Mouse (Mus musculus) layer of hippocampus, postnatal 10 days (tissue): ENCODE data around the gene Ccdc110. TPM values are rescaled to one million over a fixed set of nuclear protein-coding genes. Genes with fewer than 3 reads are reported as not detected.

Source experiments
- DNase-seq, 2 experiments: peaks; one replicate each; pipeline ENCODE4 v3.0.0; 2021; ENCODE audit warnings: low spot score in 2 of 2
- long read RNA-seq: library from polyadenylated mRNA; stranded (forward); transcript quantifications from one replicate; pipeline ENCODE4 v2.0.0, GENCODE M21; 2023
- total RNA-seq, 2 experiments: library from RNA; stranded (reverse); gene quantifications; 2 replicates each; pipeline ENCODE4 v1.2.3; 2021

Ccdc110 gene
- 1 to 10 TPM; 1.4 to 1.8 TPM for total RNA-seq
- long read RNA-seq, partial matches to known transcripts: 1 of 2 reads
- long read RNA-seq, other reads (novel, unspliced or antisense): 0 of 2 reads

DNA sequence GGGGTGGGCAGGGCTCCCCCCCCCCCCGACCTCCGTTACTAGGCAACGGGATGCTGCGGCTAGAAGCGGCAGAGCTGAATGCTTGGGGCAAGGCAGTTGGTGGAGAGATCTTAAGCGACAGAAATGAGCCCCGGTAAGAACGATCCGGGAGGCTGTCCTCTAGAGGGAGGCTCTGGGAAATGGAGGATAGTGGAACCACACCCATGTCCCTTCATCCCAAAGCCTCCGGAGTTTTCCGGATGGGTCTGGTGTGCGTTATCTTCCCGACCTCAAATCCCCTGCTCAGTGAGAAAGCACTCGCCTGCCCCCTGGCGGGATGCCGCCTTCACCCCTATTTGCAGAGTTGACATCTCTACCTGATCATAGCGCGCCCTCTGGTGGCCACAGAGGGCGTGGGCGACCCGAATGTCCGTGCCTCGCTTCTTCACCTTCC is at the start of gene Ccdc110:
Gene Ccdc110 (plus strand): TSS at position 38 of the 433 bp plus-strand sequence.
- DNase-seq: peak; percentile 99

- DNase-seq: peak in 1 of 2 experiments; percentile 25
These were observed 49.2 kb upstream of the Ccdc110 start, which contains the start of gene Pdlim3 for GRCm38 (mm10) chr8:45885202-45885685. Gene Pdlim3, plus strand, starts transcription at chr8:45885461.

DNA sequence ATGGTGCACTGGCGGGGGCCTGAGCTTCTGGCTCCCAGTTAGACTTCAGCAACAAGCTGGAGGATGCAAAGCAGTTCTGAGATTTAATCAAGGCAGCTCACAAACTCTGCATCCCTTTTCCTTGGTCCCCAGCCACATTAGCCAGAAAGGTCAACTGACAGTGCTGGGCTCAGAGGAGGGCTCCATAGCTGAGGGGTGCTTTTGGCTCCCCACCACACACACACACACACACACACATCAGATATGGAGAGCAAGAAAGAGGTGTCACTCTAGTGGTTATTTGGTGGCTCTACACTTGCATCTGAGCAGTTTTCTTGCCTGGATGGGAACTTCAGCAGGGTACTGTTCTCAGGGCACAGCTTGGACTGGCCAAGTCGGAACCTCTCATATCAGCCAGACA is 48.6 kb upstream of the Ccdc110 start:
- DNase-seq: no peak

GRCm38 (mm10) chr8:45889737-45890136 is 44.7 kb upstream of the Ccdc110 start:
- DNase-seq: no peak

- no peak for DNase-seq
These were observed 37.8 kb upstream of the Ccdc110 start for GRCm38 (mm10) chr8:45896590-45896989.

GRCm38 (mm10) chr8:45899783-45900182 is 34.6 kb upstream of the Ccdc110 start:
- no peak for DNase-seq

DNA sequence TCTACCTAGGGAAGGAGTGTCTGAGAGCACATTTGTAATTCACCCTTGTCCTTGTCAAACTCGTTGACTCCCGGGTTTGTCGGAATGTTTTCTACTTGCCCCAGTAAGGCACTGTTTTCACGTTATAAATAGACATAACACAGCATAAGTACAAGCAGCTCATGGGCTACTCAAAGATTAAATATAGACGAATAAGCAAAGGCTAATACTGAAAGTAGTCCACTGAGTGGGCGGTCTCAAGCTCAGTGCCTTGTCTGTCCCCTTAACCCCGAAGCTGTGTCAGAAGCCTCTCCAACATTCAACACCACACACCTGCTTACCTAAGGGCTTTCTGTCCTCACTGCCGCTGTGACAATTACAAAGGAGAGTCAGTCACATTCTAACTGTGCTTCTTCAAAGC is 32.8 kb upstream of the Ccdc110 start:
- no peak for DNase-seq

GRCm38 (mm10) chr8:45903659-45904058 is 30.8 kb upstream of the Ccdc110 start:
- no peak for DNase-seq

DNA sequence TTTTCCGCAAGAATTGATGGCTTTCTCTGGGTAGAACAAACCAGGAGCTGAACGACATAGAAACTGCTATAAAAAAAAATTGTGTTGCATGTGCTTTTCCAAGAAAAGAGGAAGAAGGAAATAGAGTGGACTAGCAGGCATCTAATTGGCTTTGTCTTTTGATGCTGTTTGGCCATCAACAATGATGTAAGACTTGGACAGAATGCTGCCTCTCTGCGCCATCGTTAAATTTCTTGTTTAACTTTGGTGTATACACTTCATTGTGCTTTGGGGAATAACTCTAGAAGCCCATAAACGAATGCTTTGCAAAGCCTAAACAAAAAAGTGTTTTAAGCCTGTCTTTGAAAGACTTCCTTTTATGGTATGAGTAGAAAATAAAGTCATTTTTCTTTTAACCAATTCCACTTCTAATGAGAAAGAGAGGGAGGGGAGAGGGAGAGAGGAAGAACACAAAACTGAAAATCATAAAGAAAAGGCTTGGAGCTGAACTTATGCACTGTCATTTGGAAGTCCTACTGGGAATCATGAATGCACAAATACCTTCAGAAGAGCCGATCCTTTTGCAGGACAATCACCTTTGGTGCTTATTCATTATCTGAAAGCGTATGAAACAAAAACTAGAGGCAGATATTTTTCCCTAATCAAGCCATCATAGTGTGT is 28.7 kb upstream of the Ccdc110 start:
- no peak for DNase-seq

DNA sequence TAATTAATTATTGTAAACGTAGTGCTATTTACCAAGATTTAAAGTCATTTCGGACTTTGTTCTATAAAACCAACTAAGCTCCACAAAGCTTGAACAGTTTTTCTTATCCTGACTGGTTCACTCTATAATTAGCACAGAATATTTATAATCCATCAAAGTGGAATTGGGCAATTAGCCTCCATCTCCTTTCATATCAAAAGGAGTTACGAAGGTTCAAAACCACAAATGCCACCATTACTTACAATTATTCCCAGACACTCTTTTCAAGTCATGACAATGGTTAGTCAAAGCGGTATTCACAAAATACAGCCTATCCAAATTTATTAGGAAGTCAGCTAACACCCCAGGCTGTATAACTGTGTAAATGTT is 28.2 kb upstream of the Ccdc110 start:
- no peak for DNase-seq

GRCm38 (mm10) chr8:45913707-45914106 is 20.7 kb upstream of the Ccdc110 start:
- no peak for DNase-seq

GRCm38 (mm10) chr8:45916496-45916895 is 17.9 kb upstream of the Ccdc110 start:
- no peak for DNase-seq

DNA sequence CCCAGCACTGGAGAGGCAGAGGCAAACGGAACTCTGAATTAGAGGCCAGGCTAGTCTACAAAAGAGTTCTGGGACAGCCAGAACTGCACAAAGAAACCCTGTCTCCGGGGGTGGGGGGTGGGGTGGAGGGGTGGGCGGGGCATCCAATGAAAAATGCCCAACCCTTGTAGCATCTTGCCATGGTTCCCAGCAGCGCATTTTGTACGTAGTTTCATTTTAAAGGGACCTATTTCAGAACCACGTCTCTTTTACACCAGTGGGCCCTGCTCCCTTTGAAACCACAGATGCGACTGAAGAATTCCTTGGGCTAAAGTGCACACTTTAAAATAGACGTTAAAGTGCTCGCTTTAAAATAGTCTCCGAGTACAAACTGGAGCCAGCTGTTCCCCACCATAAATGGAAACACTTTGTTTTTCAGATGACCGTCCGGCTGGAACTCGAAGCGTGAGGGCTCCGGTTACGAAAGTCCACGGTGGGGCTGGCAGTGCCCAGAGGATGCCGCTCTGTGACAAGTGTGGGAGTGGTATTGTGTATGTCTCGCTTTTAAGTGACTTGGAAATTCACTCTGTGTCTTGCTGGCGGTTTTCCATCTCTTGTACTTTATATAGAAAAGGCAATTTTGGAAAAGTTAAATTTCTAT is 17.3 kb upstream of the Ccdc110 start:
- no peak for DNase-seq

- no peak for DNase-seq
These were observed 15.5 kb upstream of the Ccdc110 start for GRCm38 (mm10) chr8:45918891-45919290.

DNA sequence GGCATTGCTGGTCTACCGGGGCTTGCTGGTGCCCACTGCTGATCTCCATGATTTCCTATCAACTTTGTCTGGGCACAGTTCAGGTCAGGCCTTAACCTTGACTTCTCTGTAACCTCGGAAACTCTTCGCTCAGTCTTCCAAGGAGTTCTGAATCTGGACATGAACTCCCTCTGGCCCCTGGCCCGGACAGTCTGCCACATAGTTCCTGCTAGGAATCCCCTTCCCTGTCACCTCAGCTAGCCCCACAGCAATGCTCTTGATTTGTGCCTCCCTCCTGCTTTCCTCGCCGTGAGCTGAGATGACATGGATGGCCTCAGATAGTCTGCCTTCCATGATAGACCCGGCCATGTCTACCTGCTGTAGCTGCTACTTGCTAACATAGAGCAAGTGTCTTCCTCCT is 14.0 kb upstream of the Ccdc110 start:
- DNase-seq: no peak

DNA sequence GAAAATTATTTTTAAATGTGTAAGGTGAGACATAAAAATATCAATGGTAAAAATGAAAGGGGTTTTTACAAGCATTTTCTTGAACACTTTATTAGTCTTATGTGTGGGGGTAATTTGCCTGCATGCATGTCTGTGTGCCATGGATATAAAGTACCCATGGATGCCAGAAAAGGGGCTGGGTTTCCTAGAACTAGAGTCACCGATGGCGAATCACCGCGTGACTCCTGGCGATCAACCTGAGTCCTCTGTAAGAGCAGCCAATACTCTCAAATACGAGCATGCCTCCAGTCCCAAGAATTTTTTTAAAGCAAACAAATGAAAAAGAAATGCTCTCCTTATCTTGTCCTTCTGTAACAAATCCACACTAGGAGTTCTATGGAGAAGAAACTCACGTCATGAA is 12.3 kb upstream of the Ccdc110 start:
- DNase-seq: no peak

DNA sequence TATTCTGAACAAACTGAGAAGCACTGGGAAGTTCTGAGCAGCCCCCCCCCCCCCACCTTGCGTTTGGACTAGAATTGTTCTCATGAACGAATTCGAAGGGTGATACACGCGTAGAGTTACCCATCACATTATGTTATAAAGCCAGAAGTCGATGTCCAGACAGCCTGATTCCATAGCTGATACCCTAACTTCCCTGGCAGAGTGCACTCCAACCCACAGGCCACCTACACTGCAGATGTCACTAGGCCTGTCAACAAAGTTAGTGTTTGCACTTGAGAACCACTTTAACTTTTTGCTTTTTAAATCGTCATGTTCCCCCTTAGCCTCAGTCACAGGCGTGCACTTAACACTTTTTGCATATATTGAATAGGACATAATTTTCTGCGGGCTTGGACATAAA is 2.6 kb downstream of the Ccdc110 start:
- DNase-seq: no peak

GRCm38 (mm10) chr8:45946283-45946682 is 11.9 kb downstream of the Ccdc110 start:
- DNase-seq: no peak

DNA sequence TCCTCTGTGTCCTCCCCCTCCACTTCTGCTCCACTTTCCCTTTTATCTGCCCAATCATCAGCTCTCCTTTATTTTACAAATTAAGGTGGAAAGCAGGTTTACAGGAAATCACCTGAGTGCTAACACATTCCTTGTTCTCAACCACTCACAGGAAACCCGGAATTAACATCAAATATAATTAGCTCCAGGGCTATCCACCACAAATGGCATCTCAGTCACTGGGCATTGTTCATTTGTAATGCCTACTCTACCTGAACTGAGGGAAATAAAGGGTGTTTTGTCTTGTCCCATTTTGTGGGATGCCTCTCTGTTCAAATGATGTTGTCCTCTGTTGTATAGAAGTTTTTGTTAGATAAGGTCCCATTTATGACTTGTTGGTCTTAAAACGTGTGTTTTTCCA is 16.2 kb downstream of the Ccdc110 start:
- DNase-seq: no peak

DNA sequence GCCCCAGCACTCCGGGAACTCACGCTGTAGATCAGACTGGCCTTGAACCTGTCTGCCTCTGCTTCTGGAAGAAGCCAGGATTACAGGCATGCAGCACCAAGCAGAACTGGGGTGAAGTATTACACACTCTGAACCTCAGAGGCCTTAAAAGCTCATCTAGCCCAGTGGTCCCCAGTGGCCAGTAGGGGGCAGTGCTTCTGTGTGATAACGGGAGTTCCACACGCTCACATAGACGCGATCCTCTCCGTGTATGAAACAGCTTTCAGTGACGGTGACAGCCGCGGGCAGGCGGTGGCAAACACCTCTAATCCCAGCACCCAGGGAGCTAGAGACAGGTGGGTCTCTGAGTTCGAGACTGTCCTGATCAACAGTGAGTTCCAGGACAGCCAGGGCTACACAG is 36.5 kb downstream of the Ccdc110 start:
- no peak for DNase-seq

- DNase-seq: no peak
These were observed 39.6 kb downstream of the Ccdc110 start for GRCm38 (mm10) chr8:45973988-45974505.

DNA sequence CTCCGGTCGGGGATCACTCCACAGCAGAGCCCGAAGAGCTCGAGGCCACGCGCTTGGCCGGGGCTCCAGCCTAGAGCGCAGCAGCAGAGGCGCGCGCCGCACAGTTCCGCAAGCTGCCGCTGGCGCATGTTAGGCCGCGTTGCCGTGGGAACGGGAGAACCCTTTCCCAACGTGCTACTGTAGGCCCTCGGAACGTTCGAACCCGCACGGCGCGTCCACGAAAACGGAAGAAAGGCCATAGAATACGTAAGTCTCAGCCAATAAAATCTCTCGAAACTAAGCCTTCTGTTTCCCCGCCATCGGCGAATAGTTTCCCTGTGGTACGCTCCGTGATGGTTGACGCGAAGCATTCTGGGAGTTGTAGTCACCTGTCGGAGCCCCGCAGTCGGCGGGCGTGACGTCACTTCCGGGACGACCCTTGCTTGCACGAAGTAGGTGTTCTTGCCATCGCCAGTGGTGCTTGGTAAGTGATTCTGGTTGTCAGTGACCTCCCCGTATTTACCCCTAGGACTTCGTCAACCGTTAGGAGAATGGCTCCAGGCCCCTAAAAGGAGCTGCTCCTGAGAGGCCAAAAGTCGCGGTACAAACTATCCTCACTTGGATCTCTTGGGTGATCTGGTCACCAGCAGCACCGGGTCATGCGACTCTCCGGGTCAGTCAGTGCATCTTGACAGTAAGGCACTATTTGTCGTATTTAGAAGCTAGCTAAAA is 40.9 kb downstream of the Ccdc110 start, which contains the start of the genes 1700029J07Rik and Ufsp2:
Gene 1700029J07Rik (minus strand): TSS at position 127 of the 711 bp plus-strand sequence.
Gene Ufsp2 (plus strand): TSS at position 403 of the 711 bp plus-strand sequence.
- DNase-seq: peak; percentile 97 to 98
